Mouse (Mus musculus) embryo, embryonic 10.5 days (tissue): ENCODE measurements at regions not wholly inside any gene's neighbourhood (a gene's known extent, or its start where the extent isn't known, plus 50 kb on each side); places are given as distances from the start of the nearest gene placed in this dataset.
A peak's percentile ranks its signal among the peaks of the same experiment; 100 is the strongest.

Source experiments
- DNase-seq: peaks from one replicate; pipeline ENCODE4 v3.0.0-alpha.2; 2015; ENCODE audit warnings: low spot score

GRCm38 (mm10) chr16:77166722-77167121 is 153.2 kb downstream of the Usp25 start:
- DNase-seq = peak; percentile 54

GRCm38 (mm10) chr16:77173026-77173692 is 159.7 kb downstream of the Usp25 start:
- peak; percentile 82 for DNase-seq

- no peak for DNase-seq
Measured at GRCm38 (mm10) chr16:77174744-77175432, 161.4 kb downstream of the Usp25 start.

- no peak for DNase-seq
Measured at GRCm38 (mm10) chr16:77180990-77181389, 167.5 kb downstream of the Usp25 start.
